20 mouse cellular contexts compared by ENCODE assay signal in genomic region chr8:13629351-13630090, GRCm38 (mm10).
"Had no signal": no experiment of that assay in that cellular context is flagged by ENCODE, and none has a peak within 500 bp of the region (broad histone marks: within the 10 kb centered on the region; RNA-seq: fewer than 3 reads in every experiment).

No protein-coding gene starts in this region.

- H3K36me3 ChIP-seq: midbrain, embryonic 15.5 days; neural tube, embryonic 12.5 days had no signal

- H3K4me2 ChIP-seq: lung, embryonic 15.5 days; midbrain, embryonic 11.5 days; midbrain, embryonic 13.5 days; midbrain, embryonic 15.5 days; neural tube, embryonic 12.5 days had no signal

- H3K4me3 ChIP-seq: lung, embryonic 15.5 days; midbrain, embryonic 13.5 days; midbrain, embryonic 15.5 days; neural tube, embryonic 12.5 days had no signal

- DNase-seq: liver, postnatal 0 days; lung, adult 2 months; lung, postnatal 14 days; lung, postnatal 36 days; retina, postnatal 1 day; right cerebral cortex, adult 18-20 months; right cerebral cortex, postnatal 25 days; right cerebral cortex, postnatal 4 days; spleen, adult 18-20 months; thymus, adult 2 months; thymus, postnatal 25 days; thymus, postnatal 4 days had no signal

- ATAC-seq: liver, postnatal 0 days; lung, postnatal 0 days; midbrain, embryonic 13.5 days; midbrain, embryonic 15.5 days had no signal

- H3K27ac ChIP-seq: lung, embryonic 15.5 days; macrophage; midbrain, embryonic 13.5 days; midbrain, embryonic 15.5 days; neural tube, embryonic 12.5 days had no signal

- H3K27me3 ChIP-seq: lung, embryonic 15.5 days; megakaryocyte, embryonic 14.5 days; midbrain, embryonic 13.5 days; midbrain, embryonic 15.5 days; neural tube, embryonic 12.5 days had no signal

- H3K9ac ChIP-seq: liver, postnatal 0 days; lung, embryonic 15.5 days; midbrain, embryonic 13.5 days; midbrain, embryonic 15.5 days; neural tube, embryonic 12.5 days had no signal

- H3K9me3 ChIP-seq: lung, embryonic 15.5 days; midbrain, embryonic 15.5 days had no signal
